Mouse (Mus musculus) CH12.LX (cell line): ENCODE measurements around the gene Pip5kl1.

ENCODE experiments used
- CHD1 ChIP-seq: IDR thresholded peaks from 2 replicates; pipeline ENCODE4 v1.6.1; 2012; ENCODE audit warnings: low read depth, low read length, improper control_type of control experiment, inconsistent platforms
- CTCF ChIP-seq, 2 experiments: IDR thresholded peaks in 1 of 2; conservative IDR thresholded peaks in 1 of 2; 2 replicates each; pipeline ENCODE4 v1.5.1; 2011 to 2012; ENCODE audit warnings: low read depth in 2 of 2, low read length in 2 of 2, improper control_type of control experiment in 1 of 2, inconsistent platforms in 1 of 2, mild to moderate bottlenecking in 1 of 2, moderate library complexity in 1 of 2
- EP300 ChIP-seq: IDR thresholded peaks from 2 replicates; pipeline ENCODE4 v1.6.1; 2011; ENCODE audit warnings: low read length, improper control_type of control experiment
- MAFK ChIP-seq: IDR thresholded peaks from 2 replicates; pipeline ENCODE4 v1.6.1; 2011; ENCODE audit warnings: low read length, improper control_type of control experiment; ENCODE audit not compliant: insufficient replicate concordance
- MYC ChIP-seq: IDR thresholded peaks from 2 replicates; pipeline ENCODE4 v1.6.1; 2011; ENCODE audit warnings: low read depth, mild to moderate bottlenecking, improper control_type of control experiment, low read length
- NRF1 ChIP-seq: IDR thresholded peaks from 2 replicates; pipeline ENCODE4 v1.6.1; 2014; ENCODE audit warnings: low read depth, mild to moderate bottlenecking, inconsistent platforms, low read length, improper control_type of control experiment, moderate library complexity
- RAD21 ChIP-seq: IDR thresholded peaks from 2 replicates; pipeline ENCODE4 v1.6.1; 2011; ENCODE audit warnings: low read depth, mild to moderate bottlenecking, low read length, improper control_type of control experiment, moderate library complexity
- ZC3H11A ChIP-seq: IDR thresholded peaks from 2 replicates; pipeline ENCODE4 v1.6.1; 2012; ENCODE audit warnings: low read depth, mild to moderate bottlenecking, inconsistent platforms, low read length, improper control_type of control experiment

- no peak for TF ChIP-seq CHD1
- TF ChIP-seq CTCF (conservative IDR thresholded peaks at IDR 0.05 in 1 of 2, IDR thresholded peaks at IDR 0.05 in 1 of 2; ENCODE audit: low read depth in 2 of 2, low read length in 2 of 2), result no peak
- TF ChIP-seq ZC3H11A, result no peak
- no peak for TF ChIP-seq MYC
- TF ChIP-seq EP300, result no peak
- no peak for TF ChIP-seq NRF1
- TF ChIP-seq RAD21, result no peak
- TF ChIP-seq MAFK, result no peak
Measured at GRCm38 (mm10) chr2:32530479-32530878, 44.1 kb upstream of the Pip5kl1 start.
